Mouse (Mus musculus) lung, postnatal 25 days (tissue): ENCODE results near the gene Fam241a.
A peak's percentile ranks its signal among the peaks of the same experiment; 100 is the strongest.

Experiments used
- DNase-seq: peaks from one replicate; pipeline ENCODE4 v3.0.0; 2022; ENCODE audit warnings: low spot score

Gene Fam241a

GRCm38 (mm10) chr3:127875509-127875908 lies 20.6 kb downstream of the Fam241a start:
- no peak for DNase-seq

- DNase-seq: no peak
Measured at GRCm38 (mm10) chr3:127875059-127875458, 21.1 kb downstream of the Fam241a start.

- DNase-seq: no peak
Measured at GRCm38 (mm10) chr3:127874254-127874883, 21.8 kb downstream of the Fam241a start.

GRCm38 (mm10) chr3:127871575-127871974 lies 24.5 kb downstream of the Fam241a start:
- DNase-seq: no peak

GRCm38 (mm10) chr3:127868880-127869279 lies 27.2 kb downstream of the Fam241a start:
- no peak for DNase-seq

GRCm38 (mm10) chr3:127868046-127868758 lies 27.9 kb downstream of the Fam241a start:
- DNase-seq: no peak

GRCm38 (mm10) chr3:127864242-127864641 lies 31.9 kb downstream of the Fam241a start:
- DNase-seq: no peak

- no peak for DNase-seq
Measured at GRCm38 (mm10) chr3:127863571-127863970, 32.6 kb downstream of the Fam241a start.

GRCm38 (mm10) chr3:127862479-127862878 lies 33.6 kb downstream of the Fam241a start:
- no peak for DNase-seq

- DNase-seq: no peak
Measured at GRCm38 (mm10) chr3:127861340-127861739, 34.8 kb downstream of the Fam241a start.

GRCm38 (mm10) chr3:127853431-127854206 lies 42.5 kb downstream of the Fam241a start:
- DNase-seq: peak; percentile 80

- no peak for DNase-seq
Measured at GRCm38 (mm10) chr3:127852722-127853121, 43.4 kb downstream of the Fam241a start.

GRCm38 (mm10) chr3:127850776-127851646 lies 45.1 kb downstream of the Fam241a start:
- no peak for DNase-seq

- DNase-seq: no peak
Measured at GRCm38 (mm10) chr3:127849922-127850321, 46.2 kb downstream of the Fam241a start.

- DNase-seq: no peak
Measured at GRCm38 (mm10) chr3:127848088-127848808, 47.9 kb downstream of the Fam241a start.

- no peak for DNase-seq
Measured at GRCm38 (mm10) chr3:127843941-127844327, 52.2 kb downstream of the Fam241a start.

GRCm38 (mm10) chr3:127843324-127843940 lies 52.7 kb downstream of the Fam241a start:
- DNase-seq: peak; percentile 55

- DNase-seq: no peak
Measured at GRCm38 (mm10) chr3:127841926-127842325, 54.2 kb downstream of the Fam241a start.

- no peak for DNase-seq
Measured at GRCm38 (mm10) chr3:127837972-127838644, 58.0 kb downstream of the Fam241a start.
